Mouse (Mus musculus) midbrain, embryonic 11.5 days (tissue): ENCODE results near the gene Mxd3. TPM values are rescaled to one million over a fixed set of nuclear protein-coding genes. Genes with fewer than 3 reads are reported as not detected.

Experiments used
- ATAC-seq: fragments of 200-750 bp; cut with Nextera tagmentation; 2 replicates; pipeline ENCODE4 v1.8.0; 2017; ENCODE audit warnings: moderate TSS enrichment, moderate library complexity; ENCODE audit not compliant: low FRiP score
- DNase-seq: peaks from one replicate; pipeline ENCODE4 v3.0.0; 2015; ENCODE audit warnings: low spot score; ENCODE audit errors: missing footprints
- H3K27ac ChIP-seq: fragments of 300-500 bp; sonication (generic); 2 replicates; pipeline ENCODE4 v1.5.1; 2014; ENCODE audit warnings: low read depth, low read length
- H3K27me3 ChIP-seq: fragments of 300-500 bp; sonication (generic); 2 replicates; pipeline ENCODE4 v1.6.1; 2014; ENCODE audit warnings: mild to moderate bottlenecking, low read length, moderate library complexity, mixed read lengths; ENCODE audit not compliant: control insufficient read depth, insufficient read depth
- H3K36me3 ChIP-seq: fragments of 300-500 bp; sonication (generic); 2 replicates; pipeline ENCODE4 v1.6.1; 2014; ENCODE audit warnings: mild to moderate bottlenecking, low read length, moderate library complexity, mixed read lengths; ENCODE audit not compliant: control insufficient read depth, insufficient read depth
- H3K4me1 ChIP-seq: fragments of 300-500 bp; sonication (generic); 2 replicates; pipeline ENCODE4 v1.6.1; 2014; ENCODE audit warnings: low read length; ENCODE audit not compliant: control insufficient read depth, insufficient read depth
- H3K4me2 ChIP-seq: fragments of 300-500 bp; sonication (generic); 2 replicates; pipeline ENCODE4 v1.6.1; 2014; ENCODE audit warnings: mild to moderate bottlenecking, moderate library complexity
- H3K4me3 ChIP-seq: fragments of 300-500 bp; sonication (generic); 2 replicates; pipeline ENCODE4 v1.5.1; 2014; ENCODE audit warnings: low read depth, low read length
- H3K9ac ChIP-seq: fragments of 300-500 bp; sonication (generic); 2 replicates; pipeline ENCODE4 v1.6.1; 2014; ENCODE audit warnings: low read length
- H3K9me3 ChIP-seq: fragments of 300-500 bp; sonication (generic); 2 replicates; pipeline ENCODE4 v1.6.1; 2016; ENCODE audit warnings: low read length; ENCODE audit not compliant: control insufficient read depth
- WGBS: fragments of 180-500 bp; shearing (Covaris S2); extraction: QIAGEN DNeasy Blood & Tissue Kit; methylation state at CpG from one replicate; pipeline ENCODE4 v1.1.7; 2014; 5-methylcytosine and 5-hydroxymethylcytosine counted together
- polyA plus RNA-seq: library from polyadenylated mRNA; unstranded; fragments of >200 nt; fragmentation: Nextera tagmentation; extraction: Ambion mirVana; gene quantifications from 2 replicates; pipeline ENCODE4 v1.2.1, GENCODE M21; 2014

Gene Mxd3
- polyA plus RNA-seq, 1 experiment from 2014 or later, result 30.6 TPM

DNA sequence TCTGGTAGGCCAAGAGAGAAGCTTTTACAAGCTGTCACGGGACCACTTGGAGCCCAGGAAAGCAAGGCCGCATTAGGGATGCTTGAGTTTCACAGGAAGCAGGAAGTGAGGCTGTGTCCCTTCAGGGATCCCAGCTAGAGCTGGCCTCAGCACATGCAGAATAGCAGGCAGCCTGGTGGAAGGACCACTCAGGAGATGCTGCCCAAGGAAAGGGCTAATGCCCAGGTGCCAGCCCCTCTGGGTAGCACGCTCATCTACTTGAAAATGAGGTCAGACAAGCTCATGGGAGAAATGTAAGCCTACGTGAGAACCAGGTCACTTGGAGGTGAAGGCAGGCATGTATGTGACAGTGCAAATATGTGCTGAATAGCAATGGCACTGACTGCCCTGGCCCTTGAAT, 2.5 kb downstream of the Mxd3 start:
- Histone ChIP-seq H3K9ac (no peak overlapping the region), H3K4me1 (peaks cover 34% of the 10 kb centered on the region), H3K27me3 (no peaks in the 10 kb centered on the region; the same call in 1 of the 2 replicates), H3K36me3 (peaks cover 15% of the 10 kb centered on the region; the same call in 1 of the 2 replicates), H3K4me3 (no peak overlapping the region), H3K27ac (no peak overlapping the region), H3K9me3 (no peaks in the 10 kb centered on the region), H3K4me2 (no peak overlapping the region)
- ATAC-seq (no peak), DNase-seq (no peak)
- 62% methylated on average over 4 of the region's 4 CpGs for WGBS

DNA sequence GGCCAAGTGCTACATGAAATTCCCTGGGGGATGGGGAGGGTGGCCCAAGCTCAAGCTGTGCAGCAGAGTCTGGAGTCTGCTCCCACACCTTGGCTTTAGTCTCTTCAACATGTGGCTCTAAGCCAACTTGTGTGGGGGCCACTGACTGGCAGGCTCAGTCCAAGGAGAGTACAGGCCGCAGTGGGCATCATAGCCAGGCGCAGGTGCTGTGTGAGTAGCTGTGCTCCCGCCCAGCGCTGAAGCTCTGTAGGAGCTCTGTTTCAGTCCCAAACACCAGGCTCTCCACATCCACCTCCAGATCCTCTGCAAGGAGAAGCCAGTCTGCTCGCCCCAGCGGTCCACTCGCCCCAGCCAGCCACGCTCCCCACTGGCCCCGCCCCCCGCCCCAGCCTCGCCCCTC, 4.0 kb downstream of the Mxd3 start:
- Histone ChIP-seq H3K9me3 (no peaks in the 10 kb centered on the region), H3K4me1 (peaks cover 35% of the 10 kb centered on the region), H3K27me3 (no peaks in the 10 kb centered on the region; the same call in 1 of the 2 replicates), H3K4me3 (no peak overlapping the region), H3K4me2 (no peak overlapping the region), H3K9ac (no peak overlapping the region), H3K36me3 (peaks cover 15% of the 10 kb centered on the region; the same call in 1 of the 2 replicates), H3K27ac (no peak overlapping the region)
- ATAC-seq, result no peak
- no peak for DNase-seq
- 85% methylated on average over 11 of the region's 11 CpGs for WGBS

DNA sequence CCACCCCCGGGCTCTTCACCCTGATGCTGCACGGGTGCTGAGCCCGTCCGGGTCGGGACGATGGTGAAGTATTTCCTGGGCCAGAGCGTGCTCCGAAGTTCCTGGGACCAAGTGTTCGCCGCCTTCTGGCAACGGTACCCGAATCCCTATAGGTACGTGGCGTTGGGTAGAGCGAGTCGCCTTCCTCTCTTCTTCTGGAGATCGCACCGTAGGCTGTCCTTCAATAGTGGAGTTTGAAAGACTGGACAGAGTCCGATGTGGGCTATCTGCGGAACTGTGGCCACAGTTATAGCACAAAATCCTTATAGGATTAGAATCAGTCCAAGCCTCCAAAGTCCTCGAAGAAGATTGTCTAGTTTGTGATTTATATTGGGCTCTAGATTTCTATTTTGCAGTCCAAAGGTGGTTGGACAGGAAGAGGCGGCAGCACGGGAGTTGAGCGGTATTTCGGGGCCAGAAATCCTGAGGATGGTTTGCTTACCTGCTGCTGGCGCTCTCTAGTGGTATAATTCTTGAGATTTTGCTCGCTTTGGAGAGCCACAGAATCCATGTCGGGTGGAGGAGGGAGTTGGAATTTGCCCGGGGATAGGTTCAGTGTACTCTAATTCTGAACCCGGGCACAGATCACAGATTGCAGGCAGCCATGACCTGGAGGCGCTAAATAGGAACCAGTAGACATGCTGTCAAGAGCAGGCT, 7.3 kb downstream of the Mxd3 start:
- Histone ChIP-seq H3K4me1 (peaks cover 21% of the 10 kb centered on the region), H3K4me3 (peak overlapping the region; percentile 89), H3K36me3 (peaks cover 22% of the 10 kb centered on the region; the same call in 1 of the 2 replicates), H3K27me3 (no peaks in the 10 kb centered on the region), H3K9ac (peak overlapping the region; percentile 88), H3K9me3 (no peaks in the 10 kb centered on the region), H3K27ac (no peak overlapping the region), H3K4me2 (peak overlapping the region; percentile 82)
- 1% methylated on average over 31 of the region's 31 CpGs for WGBS
- peak; percentile 90 for DNase-seq
- no peak for ATAC-seq

DNA sequence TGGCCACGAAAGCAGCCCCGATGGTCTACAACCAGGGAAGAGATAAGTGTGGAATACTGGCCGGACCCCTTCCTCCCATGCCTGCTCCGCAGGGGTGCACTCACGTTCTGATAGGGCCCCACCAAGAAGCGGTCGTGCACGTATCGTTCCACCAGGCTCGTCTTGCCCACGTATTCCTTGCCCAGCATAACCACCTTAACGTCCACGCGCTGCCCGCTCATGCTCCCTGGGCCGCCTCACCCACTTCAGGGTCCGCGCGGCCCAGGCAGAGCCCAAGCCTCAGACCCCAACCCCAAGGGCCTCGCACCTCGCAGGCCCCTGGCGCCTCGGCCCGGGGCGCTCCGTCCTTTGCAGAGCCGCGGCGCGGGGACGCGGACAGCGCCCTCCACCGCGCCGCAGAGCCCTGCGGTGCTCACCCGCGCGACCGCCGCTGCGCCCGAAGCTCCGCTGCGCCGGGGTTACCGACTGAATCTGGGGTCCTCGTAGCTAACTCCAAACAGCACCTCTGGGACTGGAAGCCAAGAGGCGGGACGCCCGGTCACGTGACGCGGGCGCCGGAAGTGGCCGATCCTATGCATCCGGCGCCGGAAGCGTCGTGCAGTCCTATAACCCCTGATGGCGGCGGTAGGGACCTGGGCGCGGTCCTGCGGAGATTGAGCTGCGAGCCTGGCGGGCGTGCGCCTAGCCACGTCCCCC, 8.0 kb downstream of the Mxd3 start, which contains the start of gene Rab24:
Gene Rab24 (minus strand): TSS at position 513 of the 696 bp plus-strand sequence.
- Histone ChIP-seq H3K9me3 (no peaks in the 10 kb centered on the region), H3K9ac (peak within 1 kb of the TSS; percentile 88), H3K4me2 (peak within 1 kb of the TSS; percentile 82), H3K4me3 (peak within 1 kb of the TSS; percentile 89), H3K27me3 (no peaks in the 10 kb centered on the region), H3K27ac (no peak within 1 kb of the TSS), H3K36me3 (peaks cover 22% of the 10 kb centered on the region; the same call in 1 of the 2 replicates), H3K4me1 (peaks cover 21% of the 10 kb centered on the region)
- ATAC-seq (peak; percentile 91), DNase-seq (peak; percentile 100)
- WGBS, result under 1% methylated on average over 73 of the region's 73 CpGs

DNA sequence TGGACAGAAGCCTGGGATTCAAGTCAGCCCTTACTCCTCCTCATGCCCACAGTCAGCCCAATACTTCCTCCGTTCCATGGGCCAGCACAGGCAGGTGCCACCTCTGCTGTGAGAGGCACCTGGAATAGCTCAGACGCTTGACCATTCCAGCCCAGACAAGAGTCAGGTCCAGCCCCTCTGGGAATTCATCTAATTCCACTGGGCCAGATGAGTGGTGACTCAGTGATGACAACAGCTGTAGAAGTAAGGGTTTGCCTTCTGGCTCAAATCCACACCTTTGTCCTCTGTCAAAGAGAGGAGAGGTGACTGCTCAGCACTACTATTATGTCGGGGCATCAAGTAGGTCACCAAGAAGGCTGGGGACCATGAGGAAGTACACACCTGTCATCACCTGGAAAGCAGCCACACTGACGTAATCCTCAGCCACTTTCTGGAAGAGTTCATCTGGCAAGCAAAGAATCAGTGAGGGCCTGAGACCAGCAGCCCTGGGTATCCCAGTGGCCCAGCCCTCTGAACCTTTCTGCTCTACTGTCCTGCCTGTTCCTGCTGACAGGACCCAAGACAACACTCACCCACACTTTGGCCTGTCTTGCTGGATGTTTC, 9.6 kb downstream of the Mxd3 start, which contains the start of gene Prelid1:
Gene Prelid1 (plus strand): TSS at position 570 of the 603 bp plus-strand sequence.
- 81% methylated on average over 4 of the region's 4 CpGs for WGBS
- Histone ChIP-seq H3K27me3 (no peaks in the 10 kb centered on the region), H3K4me2 (peak within 1 kb of the TSS; percentile 82), H3K9me3 (no peaks in the 10 kb centered on the region), H3K4me3 (peak within 1 kb of the TSS; percentile 89), H3K36me3 (peaks cover 17% of the 10 kb centered on the region; the same call in 1 of the 2 replicates), H3K4me1 (peaks cover 21% of the 10 kb centered on the region), H3K27ac (no peak within 1 kb of the TSS), H3K9ac (peak within 1 kb of the TSS; percentile 88)
- no peak for ATAC-seq
- DNase-seq, result no peak

DNA sequence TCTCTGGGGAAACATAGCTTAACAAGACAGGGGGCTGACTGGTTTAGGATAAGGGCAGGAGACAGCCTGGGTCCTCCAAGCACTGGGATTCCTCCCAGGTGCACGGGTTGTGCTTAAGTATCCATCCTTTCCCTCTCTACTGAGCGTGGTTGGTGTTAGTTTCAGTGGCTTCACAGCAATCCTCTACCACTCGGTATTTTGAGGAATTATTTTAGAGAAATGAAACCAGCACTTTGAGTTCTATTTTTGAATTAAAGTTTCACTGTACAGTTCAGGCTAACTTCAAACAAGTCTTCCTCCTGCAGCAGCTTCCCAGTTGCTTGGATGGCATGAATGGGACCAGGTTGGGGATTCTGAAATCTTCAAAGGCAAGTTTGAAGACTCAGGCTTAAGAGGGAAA, 11.3 kb downstream of the Mxd3 start:
- 81% methylated on average over 3 of the region's 3 CpGs for WGBS
- no peak for ATAC-seq

DNA sequence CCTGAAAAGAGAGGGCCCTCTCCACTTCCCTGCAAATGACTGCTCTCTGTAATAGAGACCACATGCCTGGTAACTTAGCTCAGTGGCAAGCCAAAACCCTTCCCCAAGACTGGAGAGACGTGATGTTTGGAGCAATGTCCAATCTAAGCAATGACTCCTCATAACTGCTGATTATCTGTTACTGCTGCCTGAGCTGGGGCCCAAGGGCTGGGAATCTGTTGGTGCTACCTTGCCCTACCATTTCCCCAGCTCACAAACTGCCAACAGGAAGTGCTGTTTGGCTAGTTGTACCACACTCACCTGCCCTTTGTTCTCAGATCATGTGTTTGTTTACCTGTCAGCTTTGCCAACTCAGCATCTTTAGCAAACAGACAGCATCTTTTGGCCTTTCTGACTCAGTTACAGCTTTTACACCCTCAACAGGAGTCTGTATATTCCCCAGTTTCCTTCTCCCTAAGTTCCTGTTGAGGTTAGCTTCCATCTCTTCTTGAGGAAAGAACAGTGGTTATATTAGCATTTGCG, 14.7 kb downstream of the Mxd3 start:
- WGBS, result 83% methylated on average over 2 of the region's 2 CpGs
- no peak for ATAC-seq
- Histone ChIP-seq H3K9me3 (no peaks in the 10 kb centered on the region), H3K4me2 (no peak overlapping the region), H3K27me3 (no peaks in the 10 kb centered on the region), H3K9ac (no peak overlapping the region), H3K27ac (no peak overlapping the region), H3K4me1 (no peaks in the 10 kb centered on the region), H3K36me3 (peaks cover 28% of the 10 kb centered on the region), H3K4me3 (no peak overlapping the region)
- no peak for DNase-seq

More for the DNA sequence above, 11.3 kb downstream of the Mxd3 start:
- no peak overlapping the region for H3K9ac ChIP-seq
- H3K4me1 ChIP-seq, result peaks cover 19% of the 10 kb centered on the region
- no peaks in the 10 kb centered on the region for H3K9me3 ChIP-seq
- H3K27me3 ChIP-seq, result no peaks in the 10 kb centered on the region
- H3K36me3 ChIP-seq, result peaks cover 19% of the 10 kb centered on the region; the same call in 1 of the 2 replicates
- no peak for DNase-seq
- no peak overlapping the region for H3K27ac ChIP-seq
- H3K4me2 ChIP-seq, result no peak overlapping the region
- H3K4me3 ChIP-seq, result no peak overlapping the region

DNA sequence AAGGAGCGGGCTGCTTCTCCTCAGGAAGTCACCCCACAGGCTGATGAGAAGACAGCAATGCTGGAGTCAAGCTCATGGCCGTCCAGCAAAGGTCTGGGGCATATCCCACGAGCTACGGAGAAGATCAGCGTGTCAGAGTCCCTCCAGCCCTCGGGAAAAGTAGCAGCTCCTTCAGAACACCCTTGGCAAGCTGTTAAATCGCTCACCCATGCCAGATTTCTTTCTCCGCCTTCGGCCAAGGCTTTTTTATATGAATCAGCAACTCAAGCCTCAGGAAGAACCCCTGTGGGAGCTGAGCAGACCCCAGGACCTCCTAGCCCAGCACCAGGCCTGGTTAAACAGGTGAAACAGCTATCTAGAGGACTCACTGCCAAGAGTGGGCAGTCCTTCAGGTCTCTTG, 16.6 kb downstream of the Mxd3 start:
- DNase-seq, result no peak
- Histone ChIP-seq H3K9ac (no peak overlapping the region), H3K27me3 (no peaks in the 10 kb centered on the region), H3K4me3 (no peak overlapping the region), H3K4me1 (no peaks in the 10 kb centered on the region), H3K27ac (no peak overlapping the region), H3K4me2 (no peak overlapping the region), H3K36me3 (peaks cover 32% of the 10 kb centered on the region), H3K9me3 (no peaks in the 10 kb centered on the region)
- no peak for ATAC-seq
- 92% methylated on average over 9 of the region's 9 CpGs for WGBS
